Mouse (Mus musculus): ENCODE measurements around the gene Ttyh2. TPM values are rescaled to one million over a fixed set of nuclear protein-coding genes. Genes with fewer than 3 reads are reported as not detected.
A peak's percentile ranks its signal among the peaks of the same experiment; 100 is the strongest.

The Ttyh2 gene
- polyA plus RNA-seq, 1 experiment from 2014 or later: 28.0 TPM

DNA sequence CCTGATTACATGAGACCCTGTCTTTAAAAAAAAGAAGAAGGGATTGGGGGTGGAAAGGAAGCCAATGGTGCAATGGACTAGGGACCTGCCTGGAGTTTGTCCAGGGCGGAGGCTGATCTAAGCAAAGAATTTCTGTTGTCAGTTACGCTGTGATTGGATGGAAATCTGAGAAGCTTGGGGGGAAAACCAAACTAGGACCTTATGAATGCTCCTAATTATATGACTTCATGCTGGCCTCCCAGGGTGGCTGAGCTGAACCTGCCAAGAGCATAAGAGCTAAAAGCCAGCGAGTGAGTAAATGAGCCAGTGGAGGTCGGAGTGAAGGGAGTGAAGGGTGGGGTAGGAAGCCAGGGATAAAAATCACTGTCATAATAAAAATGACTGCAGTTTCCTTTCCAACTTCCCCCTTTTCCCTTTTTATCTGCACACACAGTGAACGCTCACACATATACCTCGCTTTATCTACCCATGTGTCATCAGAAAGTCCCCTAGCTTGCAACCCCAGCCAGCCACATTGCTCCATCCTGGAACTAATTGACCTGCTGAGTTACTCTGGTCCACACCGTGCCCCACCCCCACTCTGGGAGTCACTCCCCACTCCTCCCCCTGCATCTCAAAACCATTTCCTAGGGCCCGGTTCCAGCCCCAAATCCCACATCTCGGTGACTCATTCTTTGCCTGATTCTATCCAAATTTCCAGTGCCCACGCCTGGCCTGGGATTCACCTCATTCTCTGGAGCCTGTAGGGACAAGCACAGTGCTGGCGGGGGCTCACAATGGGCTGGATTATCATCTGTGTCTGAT lies 49.8 kb downstream of the Ttyh2 start:
- Histone ChIP-seq H3K4me1 (ENCODE audit: control insufficient read depth, insufficient read depth, low read length) (peaks cover 13% of the 10 kb centered on the region), H3K4me3 (ENCODE audit: low read depth, low read length) (no peak overlapping the region), H3K4me2 (ENCODE audit: low read depth, low read length) (no peak overlapping the region), H3K9me3 (ENCODE audit: control insufficient read depth, low read length) (no peaks in the 10 kb centered on the region), H3K27ac (ENCODE audit: low read depth, low read length) (no peak overlapping the region), H3K27me3 (ENCODE audit: control insufficient read depth, insufficient read depth, low read length) (no peaks in the 10 kb centered on the region), H3K36me3 (ENCODE audit: control insufficient read depth, insufficient read depth, low read length) (no peaks in the 10 kb centered on the region), H3K9ac (replicated peaks; ENCODE audit: low read depth, low read length) (no peak overlapping the region)
- ATAC-seq (ENCODE audit: low read depth): no peak
- 60% methylated on average over 11 of the region's 11 CpGs for WGBS

DNA sequence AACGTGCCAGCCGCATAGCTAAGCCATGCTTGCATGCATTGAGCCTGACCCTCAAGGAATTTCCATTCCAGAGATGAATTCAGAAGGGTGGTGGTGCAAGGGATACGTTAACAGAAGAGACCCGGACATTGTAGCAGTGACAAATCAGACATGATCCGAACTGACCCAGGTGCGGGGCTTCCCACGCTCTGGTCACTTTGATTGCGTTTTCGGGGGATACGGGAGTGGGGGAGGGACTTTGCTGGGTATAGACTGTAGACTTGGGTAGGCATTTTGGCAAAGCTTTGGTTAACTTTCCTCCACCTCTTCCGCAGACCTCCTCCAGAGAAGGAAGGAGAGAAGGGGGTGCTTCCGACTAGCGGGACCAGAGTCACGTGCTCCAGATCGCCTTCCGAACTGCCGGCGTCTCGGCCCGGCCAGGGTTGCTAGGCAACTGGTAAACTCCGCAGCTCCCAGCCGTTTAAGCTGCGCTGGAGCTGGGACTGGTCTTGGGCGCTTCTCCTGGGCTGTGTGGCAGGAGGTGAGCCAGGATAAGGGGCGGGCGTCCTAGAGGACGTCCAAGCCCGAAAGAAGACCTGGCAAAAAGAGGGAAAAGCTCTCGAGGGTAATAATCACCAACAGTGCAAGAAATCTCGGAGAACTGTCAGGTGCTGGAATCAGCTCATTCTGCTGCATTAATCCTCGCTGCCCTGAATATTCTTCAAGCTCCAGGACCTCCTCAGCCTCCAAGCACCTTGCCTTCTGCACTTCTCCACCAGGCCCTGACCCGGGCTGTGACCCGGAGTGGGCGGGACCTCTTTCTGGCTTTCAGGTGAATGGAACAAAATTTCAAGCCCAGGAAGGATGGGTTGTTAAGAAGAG lies 52.0 kb downstream of the Ttyh2 start, which contains the start of gene Dnaic2:
Dnaic2 (plus strand) TSS at position 444 of the 861 bp plus-strand sequence.
- H3K4me3 ChIP-seq (ENCODE audit: low read depth, low read length): peak within 1 kb of the TSS; percentile 11
- H3K4me1 ChIP-seq (ENCODE audit: control insufficient read depth, insufficient read depth, low read length): peaks cover 13% of the 10 kb centered on the region
- H3K4me2 ChIP-seq (ENCODE audit: low read depth, low read length): peak within 1 kb of the TSS; percentile 47
- no peak within 1 kb of the TSS for H3K27ac ChIP-seq (ENCODE audit: low read depth, low read length)
- no peaks in the 10 kb centered on the region for H3K36me3 ChIP-seq (ENCODE audit: control insufficient read depth, insufficient read depth, low read length)
- 11% methylated on average over 34 of the region's 34 CpGs for WGBS
- peak; percentile 91 for ATAC-seq (ENCODE audit: low read depth)
- H3K9ac ChIP-seq (replicated peaks; ENCODE audit: low read depth, low read length): peak within 1 kb of the TSS; percentile 5; the same call in 1 of the 2 replicates
- no peaks in the 10 kb centered on the region for H3K9me3 ChIP-seq (ENCODE audit: control insufficient read depth, low read length)
- no peaks in the 10 kb centered on the region for H3K27me3 ChIP-seq (ENCODE audit: control insufficient read depth, insufficient read depth, low read length)

DNA sequence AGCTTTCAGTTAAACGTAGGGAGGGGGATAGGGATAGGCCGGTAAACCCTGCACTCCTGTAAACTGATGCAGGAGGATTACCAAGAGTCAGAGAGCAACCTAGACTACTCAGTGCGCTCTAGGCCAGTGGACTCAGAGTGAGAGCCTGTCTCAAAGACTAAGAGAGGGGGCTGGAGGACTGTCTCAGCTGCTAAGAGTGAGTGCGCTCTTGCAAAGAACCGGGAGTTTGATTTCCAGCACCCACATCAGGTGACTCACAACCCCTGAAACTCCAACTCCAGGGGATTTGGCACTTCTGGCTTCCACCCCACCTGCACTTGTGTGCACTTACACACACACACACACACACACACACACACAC lies 52.6 kb downstream of the Ttyh2 start:
- no peaks in the 10 kb centered on the region for H3K27me3 ChIP-seq (ENCODE audit: control insufficient read depth, insufficient read depth, low read length)
- WGBS: 29% methylated on average over 5 of the region's 5 CpGs
- no peaks in the 10 kb centered on the region for H3K36me3 ChIP-seq (ENCODE audit: control insufficient read depth, insufficient read depth, low read length)
- H3K4me1 ChIP-seq (ENCODE audit: control insufficient read depth, insufficient read depth, low read length): peaks cover 13% of the 10 kb centered on the region
- H3K27ac ChIP-seq (ENCODE audit: low read depth, low read length): no peak overlapping the region
- no peak overlapping the region for H3K9ac ChIP-seq (replicated peaks; ENCODE audit: low read depth, low read length)
- no peaks in the 10 kb centered on the region for H3K9me3 ChIP-seq (ENCODE audit: control insufficient read depth, low read length)
- ATAC-seq (ENCODE audit: low read depth): no peak
- no peak overlapping the region; the same call in 1 of the 2 replicates for H3K4me3 ChIP-seq (ENCODE audit: low read depth, low read length)
- peak overlapping the region; percentile 47 for H3K4me2 ChIP-seq (ENCODE audit: low read depth, low read length)

DNA sequence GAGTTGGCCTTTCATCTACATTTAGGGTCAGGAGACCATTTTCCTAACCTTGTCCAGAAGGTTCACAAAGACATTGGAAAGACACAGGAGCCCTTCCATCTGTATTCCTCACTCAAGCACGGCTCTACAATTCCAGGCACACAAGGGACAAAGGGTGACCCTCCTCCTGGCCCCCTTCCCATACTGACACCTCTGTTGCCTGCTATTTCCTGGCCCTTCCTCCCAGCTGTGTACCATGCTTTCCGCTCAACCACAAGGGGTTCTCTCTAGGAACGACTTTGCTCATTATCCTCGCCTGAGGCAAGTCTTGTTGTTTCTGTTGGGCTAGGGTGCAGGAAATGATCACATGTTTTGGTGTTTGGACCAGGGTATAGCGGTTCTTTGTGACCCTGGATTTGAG lies 53.1 kb downstream of the Ttyh2 start:
- no peak overlapping the region for H3K27ac ChIP-seq (ENCODE audit: low read depth, low read length)
- ATAC-seq (ENCODE audit: low read depth): no peak
- WGBS: 43% methylated on average over 5 of the region's 5 CpGs

DNA sequence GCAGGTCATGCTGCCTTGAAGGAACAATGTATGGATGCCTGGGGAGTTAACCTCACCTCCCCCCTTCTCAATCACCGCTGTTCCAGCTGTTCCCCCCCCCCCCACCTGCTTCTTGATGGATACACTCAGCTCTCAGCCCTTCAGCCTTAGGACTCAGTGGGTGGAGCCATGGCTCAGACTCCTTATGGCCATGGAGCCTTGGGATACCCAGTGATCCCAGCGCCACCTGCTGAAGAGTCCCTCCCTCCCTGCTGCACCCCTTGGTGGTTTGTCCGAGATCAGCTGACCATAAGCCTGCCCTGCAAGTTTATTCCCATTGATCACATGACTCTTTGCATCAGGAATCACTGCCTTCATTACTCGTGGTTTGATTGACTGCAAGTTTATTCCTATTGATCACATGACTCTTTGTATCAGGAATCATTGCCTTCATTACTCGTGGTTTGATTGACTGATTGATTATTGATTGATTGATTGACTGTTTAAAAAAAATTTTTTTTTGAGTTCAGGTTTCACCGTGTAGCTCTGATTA lies 54.7 kb downstream of the Ttyh2 start:
- 55% methylated on average over 6 of the region's 6 CpGs for WGBS
- H3K27me3 ChIP-seq (ENCODE audit: control insufficient read depth, insufficient read depth, low read length): no peaks in the 10 kb centered on the region
- no peaks in the 10 kb centered on the region for H3K36me3 ChIP-seq (ENCODE audit: control insufficient read depth, insufficient read depth, low read length)
- no peak overlapping the region for H3K27ac ChIP-seq (ENCODE audit: low read depth, low read length)
- no peak overlapping the region for H3K4me2 ChIP-seq (ENCODE audit: low read depth, low read length)
- H3K4me1 ChIP-seq (ENCODE audit: control insufficient read depth, insufficient read depth, low read length): peaks cover 13% of the 10 kb centered on the region
- H3K9ac ChIP-seq (replicated peaks; ENCODE audit: low read depth, low read length): no peak overlapping the region
- ATAC-seq (ENCODE audit: low read depth): no peak
- H3K4me3 ChIP-seq (ENCODE audit: low read depth, low read length): no peak overlapping the region
- H3K9me3 ChIP-seq (ENCODE audit: control insufficient read depth, low read length): no peaks in the 10 kb centered on the region

More for the DNA sequence above, 53.1 kb downstream of the Ttyh2 start:
- Histone ChIP-seq H3K4me1 (ENCODE audit: control insufficient read depth, insufficient read depth, low read length) (peaks cover 13% of the 10 kb centered on the region), H3K9ac (replicated peaks; ENCODE audit: low read depth, low read length) (no peak overlapping the region), H3K4me2 (ENCODE audit: low read depth, low read length) (no peak overlapping the region), H3K27me3 (ENCODE audit: control insufficient read depth, insufficient read depth, low read length) (no peaks in the 10 kb centered on the region), H3K36me3 (ENCODE audit: control insufficient read depth, insufficient read depth, low read length) (no peaks in the 10 kb centered on the region), H3K4me3 (ENCODE audit: low read depth, low read length) (no peak overlapping the region), H3K9me3 (ENCODE audit: control insufficient read depth, low read length) (no peaks in the 10 kb centered on the region)

DNA sequence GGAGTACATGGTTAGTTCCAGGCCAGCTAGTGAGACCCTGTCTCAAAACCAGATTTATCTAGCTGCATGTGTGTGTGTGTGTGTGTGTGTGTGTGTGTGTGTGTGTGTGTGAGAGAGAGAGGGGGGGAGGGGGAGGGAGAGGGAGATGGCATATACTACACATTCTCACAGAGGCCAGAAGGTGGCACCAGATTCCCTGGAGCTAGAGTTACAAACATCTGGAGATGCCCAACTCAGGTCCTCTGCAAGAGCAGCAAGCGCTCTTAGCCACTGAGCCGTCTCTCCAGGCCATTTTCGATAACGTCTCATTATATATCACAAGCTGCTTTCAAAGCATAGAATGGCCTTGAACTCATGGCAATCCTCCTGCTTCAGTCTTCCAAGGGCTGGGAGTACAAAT lies 56.5 kb downstream of the Ttyh2 start:
- 91% methylated on average over 4 of the region's 4 CpGs for WGBS
- H3K36me3 ChIP-seq (ENCODE audit: control insufficient read depth, insufficient read depth, low read length): no peaks in the 10 kb centered on the region

DNA sequence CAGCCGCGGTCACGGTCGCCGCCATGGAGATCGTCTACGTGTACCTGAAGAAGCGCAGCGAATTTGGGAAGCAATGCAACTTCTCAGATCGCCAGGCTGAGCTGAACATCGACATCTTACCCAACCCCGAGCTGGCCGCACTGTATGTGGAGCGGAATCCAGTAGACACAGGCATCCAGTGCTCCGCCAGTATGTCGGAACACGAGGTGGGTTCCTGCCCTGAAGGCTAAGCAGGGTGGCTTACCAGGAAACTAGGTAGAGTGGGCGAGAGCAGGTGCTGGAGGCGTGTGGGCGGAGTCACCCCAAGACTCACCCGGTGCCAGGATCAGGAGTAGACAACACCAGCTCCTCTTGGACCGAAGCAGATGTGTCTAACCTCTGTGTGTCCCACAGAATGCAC lies 57.7 kb downstream of the Ttyh2 start:
- no peak for ATAC-seq (ENCODE audit: low read depth)
- Histone ChIP-seq H3K36me3 (ENCODE audit: control insufficient read depth, insufficient read depth, low read length) (no peaks in the 10 kb centered on the region), H3K27me3 (ENCODE audit: control insufficient read depth, insufficient read depth, low read length) (no peaks in the 10 kb centered on the region), H3K4me1 (ENCODE audit: control insufficient read depth, insufficient read depth, low read length) (0 out of 2 replicates have a peak, but pooled peaks cover 3% of the 10 kb centered on the region), H3K4me2 (ENCODE audit: low read depth, low read length) (no peak overlapping the region), H3K9ac (replicated peaks; ENCODE audit: low read depth, low read length) (no peak overlapping the region), H3K27ac (ENCODE audit: low read depth, low read length) (no peak overlapping the region), H3K9me3 (ENCODE audit: control insufficient read depth, low read length) (no peaks in the 10 kb centered on the region), H3K4me3 (ENCODE audit: low read depth, low read length) (no peak overlapping the region)
- WGBS: 84% methylated on average over 22 of the region's 22 CpGs

More for the DNA sequence above, 56.5 kb downstream of the Ttyh2 start:
- H3K4me3 ChIP-seq (ENCODE audit: low read depth, low read length): no peak overlapping the region
- no peak for ATAC-seq (ENCODE audit: low read depth)
- H3K27me3 ChIP-seq (ENCODE audit: control insufficient read depth, insufficient read depth, low read length): no peaks in the 10 kb centered on the region
- H3K4me1 ChIP-seq (ENCODE audit: control insufficient read depth, insufficient read depth, low read length): peaks cover 13% of the 10 kb centered on the region
- no peak overlapping the region for H3K4me2 ChIP-seq (ENCODE audit: low read depth, low read length)
- H3K9me3 ChIP-seq (ENCODE audit: control insufficient read depth, low read length): no peaks in the 10 kb centered on the region
- no peak overlapping the region for H3K9ac ChIP-seq (replicated peaks; ENCODE audit: low read depth, low read length)
- no peak overlapping the region for H3K27ac ChIP-seq (ENCODE audit: low read depth, low read length)

DNA sequence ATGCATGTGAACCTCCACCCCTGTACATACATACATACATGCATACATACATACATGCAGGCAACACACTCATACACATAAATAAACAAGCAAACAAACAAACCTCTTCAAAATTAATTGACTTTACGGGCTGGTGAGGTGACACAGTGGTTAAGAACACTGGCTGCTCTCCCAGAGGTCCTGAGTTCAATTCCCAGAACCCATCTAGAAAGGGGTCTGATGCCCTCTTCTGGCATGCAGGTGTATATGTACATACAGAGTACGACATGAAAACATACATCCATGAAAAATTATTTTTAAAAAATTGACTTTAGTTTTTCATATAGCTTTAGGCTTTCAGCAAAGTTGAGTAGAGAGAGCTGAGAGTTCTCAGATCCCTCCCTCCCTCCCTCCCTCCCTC lies 60.9 kb downstream of the Ttyh2 start:
- H3K4me3 ChIP-seq (ENCODE audit: low read depth, low read length): no peak overlapping the region
- no peak overlapping the region for H3K27ac ChIP-seq (ENCODE audit: low read depth, low read length)
- peaks cover under 1% of the 10 kb centered on the region; the same call in 1 of the 2 replicates for H3K4me1 ChIP-seq (ENCODE audit: control insufficient read depth, insufficient read depth, low read length)
- no peaks in the 10 kb centered on the region for H3K36me3 ChIP-seq (ENCODE audit: control insufficient read depth, insufficient read depth, low read length)
- no peaks in the 10 kb centered on the region for H3K9me3 ChIP-seq (ENCODE audit: control insufficient read depth, low read length)
- H3K9ac ChIP-seq (replicated peaks; ENCODE audit: low read depth, low read length): no peak overlapping the region
- no peak for ATAC-seq (ENCODE audit: low read depth)
- no peak overlapping the region for H3K4me2 ChIP-seq (ENCODE audit: low read depth, low read length)
- 87% methylated on average over 2 of the region's 2 CpGs for WGBS
- H3K27me3 ChIP-seq (ENCODE audit: control insufficient read depth, insufficient read depth, low read length): no peaks in the 10 kb centered on the region
